Mouse (Mus musculus): ENCODE measurements around the gene Aqp11. TPM values are rescaled to one million over a fixed set of nuclear protein-coding genes. Genes with fewer than 3 reads are reported as not detected.

Aqp11 gene
- 12.1 and 13.3 TPM in 2 replicates for polyA plus RNA-seq (2014; fragmentation: Nextera tagmentation; extraction: Ambion mirVana)

DNA sequence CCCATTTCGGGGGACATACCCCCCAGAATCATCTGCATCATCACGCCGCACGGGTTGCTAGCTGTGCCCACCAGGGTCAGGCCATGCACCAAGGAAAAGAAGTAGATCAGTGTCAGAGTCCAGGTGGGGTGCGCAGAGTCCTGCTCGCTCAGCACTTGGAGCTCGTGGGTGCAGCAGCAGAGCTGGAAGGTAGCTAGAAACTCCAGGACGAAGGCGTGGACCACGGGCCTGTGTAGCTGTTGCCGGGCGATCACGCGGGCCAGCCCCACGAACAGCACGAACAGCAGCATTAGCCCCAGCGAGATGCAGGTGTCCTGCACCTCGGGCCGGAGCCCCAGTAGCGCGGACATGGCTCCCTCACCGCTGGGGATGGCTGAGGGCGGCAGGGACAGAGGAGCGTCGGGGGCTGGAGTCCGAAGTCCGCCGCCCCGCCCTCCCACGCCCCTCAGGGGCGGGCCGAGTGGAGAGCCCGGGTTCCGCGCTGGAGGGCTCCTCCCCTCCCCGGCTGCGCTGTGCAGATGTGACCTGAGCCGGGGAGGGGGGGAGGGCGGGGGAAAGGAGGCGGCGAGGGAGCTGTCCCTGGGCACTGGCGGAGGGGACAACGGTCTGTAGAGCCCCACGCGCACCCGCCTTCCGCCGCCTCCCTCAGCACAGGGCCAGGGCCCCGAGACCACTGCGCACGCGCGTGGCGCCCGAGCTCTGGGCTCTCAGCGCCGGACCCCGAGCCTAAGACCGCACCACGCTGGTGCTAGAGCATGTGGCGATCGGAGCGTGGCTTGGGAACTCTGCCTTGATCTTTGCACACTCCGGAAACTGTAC lies at the start of gene Aqp11:
Aqp11 (minus strand) TSS at position 652 of the 819 bp plus-strand sequence.
- no peaks in the 10 kb centered on the region for H3K27me3 ChIP-seq (ENCODE audit: control insufficient read depth, insufficient read depth, low read length)
- WGBS, result under 1% methylated on average over 60 of the region's 64 CpGs
- H3K27ac ChIP-seq (ENCODE audit: low read length), result no peak within 1 kb of the TSS
- peak within 1 kb of the TSS; percentile 94 for H3K4me2 ChIP-seq (replicated peaks; ENCODE audit: low read depth, low read length)
- H3K4me1 ChIP-seq (ENCODE audit: control insufficient read depth, insufficient read depth, low read length), result peaks cover 10% of the 10 kb centered on the region; the same call in 1 of the 2 replicates
- peak; percentile 98 for ATAC-seq (ENCODE audit: insufficient number of reproducible peaks, insufficient read depth, low FRiP score, low read depth)
- H3K36me3 ChIP-seq (ENCODE audit: control insufficient read depth, insufficient read depth, low read length), result no peaks in the 10 kb centered on the region
- H3K9ac ChIP-seq (replicated peaks; ENCODE audit: low read depth, low read length), result peak within 1 kb of the TSS; percentile 52
- H3K9me3 ChIP-seq (ENCODE audit: control insufficient read depth, low read depth, low read length), result no peaks in the 10 kb centered on the region
- H3K4me3 ChIP-seq (ENCODE audit: low read depth, low read length), result peak within 1 kb of the TSS; percentile 51

GRCm38 (mm10) chr7:97783523-97783922 lies 45.4 kb upstream of the Aqp11 start:
- no peak overlapping the region for H3K9ac ChIP-seq (replicated peaks; ENCODE audit: low read depth, low read length)
- 62% methylated on average over 5 of the region's 5 CpGs for WGBS
- no peak for ATAC-seq (ENCODE audit: insufficient number of reproducible peaks, insufficient read depth, low FRiP score, low read depth)

DNA sequence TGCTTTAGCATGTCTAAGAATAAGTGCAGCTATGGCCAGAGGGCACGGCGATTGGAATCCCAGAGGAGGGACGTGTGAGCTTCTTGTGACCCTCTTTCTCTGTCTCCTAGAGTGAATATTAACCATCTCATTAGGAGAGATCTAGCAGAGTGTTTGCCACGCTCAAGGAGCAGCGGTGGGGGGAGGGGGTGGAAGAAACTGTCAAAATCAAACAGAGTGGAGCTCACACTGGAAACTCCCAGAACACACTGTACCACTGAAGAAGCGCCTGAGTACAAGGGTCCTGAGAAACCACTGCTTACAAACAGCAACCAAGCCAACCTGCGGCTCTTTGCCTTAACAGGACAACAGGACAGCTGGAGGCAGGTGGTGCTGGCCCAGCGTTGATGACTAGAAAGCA lies 43.4 kb upstream of the Aqp11 start:
- no peaks in the 10 kb centered on the region for H3K4me1 ChIP-seq (ENCODE audit: control insufficient read depth, insufficient read depth, low read length)

More at GRCm38 (mm10) chr7:97783523-97783922, 45.4 kb upstream of the Aqp11 start:
- no peak overlapping the region for H3K27ac ChIP-seq (ENCODE audit: low read length)
- no peaks in the 10 kb centered on the region for H3K9me3 ChIP-seq (ENCODE audit: control insufficient read depth, low read depth, low read length)
- no peaks in the 10 kb centered on the region for H3K27me3 ChIP-seq (ENCODE audit: control insufficient read depth, insufficient read depth, low read length)
- no peak overlapping the region for H3K4me3 ChIP-seq (ENCODE audit: low read depth, low read length)
- H3K36me3 ChIP-seq (ENCODE audit: control insufficient read depth, insufficient read depth, low read length), result no peaks in the 10 kb centered on the region
- H3K4me1 ChIP-seq (ENCODE audit: control insufficient read depth, insufficient read depth, low read length), result no peaks in the 10 kb centered on the region
- H3K4me2 ChIP-seq (replicated peaks; ENCODE audit: low read depth, low read length), result no peak overlapping the region

GRCm38 (mm10) chr7:97780815-97781214 lies 42.7 kb upstream of the Aqp11 start:
- WGBS, result 71% methylated on average over 1 of the region's 1 CpGs
- ATAC-seq (ENCODE audit: insufficient number of reproducible peaks, insufficient read depth, low FRiP score, low read depth), result no peak
- Histone ChIP-seq H3K27me3 (ENCODE audit: control insufficient read depth, insufficient read depth, low read length) (no peaks in the 10 kb centered on the region), H3K4me3 (ENCODE audit: low read depth, low read length) (no peak overlapping the region), H3K9ac (replicated peaks; ENCODE audit: low read depth, low read length) (no peak overlapping the region), H3K4me2 (replicated peaks; ENCODE audit: low read depth, low read length) (no peak overlapping the region), H3K4me1 (ENCODE audit: control insufficient read depth, insufficient read depth, low read length) (no peaks in the 10 kb centered on the region), H3K36me3 (ENCODE audit: control insufficient read depth, insufficient read depth, low read length) (no peaks in the 10 kb centered on the region), H3K9me3 (ENCODE audit: control insufficient read depth, low read depth, low read length) (peaks cover 4% of the 10 kb centered on the region; the same call in 1 of the 2 replicates), H3K27ac (ENCODE audit: low read length) (no peak overlapping the region)

More for the DNA sequence above, 43.4 kb upstream of the Aqp11 start:
- no peak overlapping the region for H3K27ac ChIP-seq (ENCODE audit: low read length)
- no peak overlapping the region for H3K4me2 ChIP-seq (replicated peaks; ENCODE audit: low read depth, low read length)
- 69% methylated on average over 8 of the region's 8 CpGs for WGBS
- ATAC-seq (ENCODE audit: insufficient number of reproducible peaks, insufficient read depth, low FRiP score, low read depth), result no peak
- H3K9ac ChIP-seq (replicated peaks; ENCODE audit: low read depth, low read length), result no peak overlapping the region
- no peaks in the 10 kb centered on the region for H3K27me3 ChIP-seq (ENCODE audit: control insufficient read depth, insufficient read depth, low read length)
- H3K9me3 ChIP-seq (ENCODE audit: control insufficient read depth, low read depth, low read length), result peaks cover 4% of the 10 kb centered on the region; the same call in 1 of the 2 replicates
- H3K36me3 ChIP-seq (ENCODE audit: control insufficient read depth, insufficient read depth, low read length), result no peaks in the 10 kb centered on the region
- H3K4me3 ChIP-seq (ENCODE audit: low read depth, low read length), result no peak overlapping the region

GRCm38 (mm10) chr7:97780222-97780621 lies 42.1 kb upstream of the Aqp11 start:
- H3K36me3 ChIP-seq (ENCODE audit: control insufficient read depth, insufficient read depth, low read length), result no peaks in the 10 kb centered on the region
- H3K4me1 ChIP-seq (ENCODE audit: control insufficient read depth, insufficient read depth, low read length), result no peaks in the 10 kb centered on the region
- H3K27ac ChIP-seq (ENCODE audit: low read length), result no peak overlapping the region
- no peak for ATAC-seq (ENCODE audit: insufficient number of reproducible peaks, insufficient read depth, low FRiP score, low read depth)
- no peak overlapping the region for H3K4me3 ChIP-seq (ENCODE audit: low read depth, low read length)
- H3K4me2 ChIP-seq (replicated peaks; ENCODE audit: low read depth, low read length), result no peak overlapping the region
- H3K27me3 ChIP-seq (ENCODE audit: control insufficient read depth, insufficient read depth, low read length), result no peaks in the 10 kb centered on the region
- H3K9me3 ChIP-seq (ENCODE audit: control insufficient read depth, low read depth, low read length), result peaks cover 4% of the 10 kb centered on the region; the same call in 1 of the 2 replicates
- WGBS, result 78% methylated on average over 1 of the region's 1 CpGs
- H3K9ac ChIP-seq (replicated peaks; ENCODE audit: low read depth, low read length), result no peak overlapping the region

DNA sequence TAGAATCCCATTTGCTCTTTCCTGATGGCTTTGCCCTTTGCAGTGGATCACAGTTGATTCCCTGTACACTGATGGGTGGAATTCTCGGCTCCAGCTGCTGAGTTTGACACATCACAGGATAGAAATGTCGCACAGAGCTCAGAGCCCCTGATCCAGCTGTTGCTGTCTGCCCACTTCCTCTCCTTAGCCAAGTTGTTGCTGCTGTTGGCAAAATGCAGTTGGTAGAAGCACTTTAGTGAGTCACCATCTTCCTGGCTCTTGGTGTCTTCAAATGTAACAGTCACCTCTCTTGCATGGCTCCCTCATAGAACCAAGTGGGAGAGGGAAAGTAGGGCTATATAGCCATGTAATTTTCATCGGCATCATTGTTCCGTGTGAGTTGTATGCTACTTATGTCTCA lies 39.1 kb upstream of the Aqp11 start:
- Histone ChIP-seq H3K27ac (ENCODE audit: low read length) (no peak overlapping the region), H3K4me2 (replicated peaks; ENCODE audit: low read depth, low read length) (no peak overlapping the region), H3K4me1 (ENCODE audit: control insufficient read depth, insufficient read depth, low read length) (no peaks in the 10 kb centered on the region), H3K4me3 (ENCODE audit: low read depth, low read length) (no peak overlapping the region), H3K9ac (replicated peaks; ENCODE audit: low read depth, low read length) (no peak overlapping the region), H3K36me3 (ENCODE audit: control insufficient read depth, insufficient read depth, low read length) (no peaks in the 10 kb centered on the region), H3K27me3 (ENCODE audit: control insufficient read depth, insufficient read depth, low read length) (no peaks in the 10 kb centered on the region), H3K9me3 (ENCODE audit: control insufficient read depth, low read depth, low read length) (peaks cover 4% of the 10 kb centered on the region; the same call in 1 of the 2 replicates)
- 81% methylated on average over 4 of the region's 4 CpGs for WGBS
- ATAC-seq (ENCODE audit: insufficient number of reproducible peaks, insufficient read depth, low FRiP score, low read depth), result no peak

DNA sequence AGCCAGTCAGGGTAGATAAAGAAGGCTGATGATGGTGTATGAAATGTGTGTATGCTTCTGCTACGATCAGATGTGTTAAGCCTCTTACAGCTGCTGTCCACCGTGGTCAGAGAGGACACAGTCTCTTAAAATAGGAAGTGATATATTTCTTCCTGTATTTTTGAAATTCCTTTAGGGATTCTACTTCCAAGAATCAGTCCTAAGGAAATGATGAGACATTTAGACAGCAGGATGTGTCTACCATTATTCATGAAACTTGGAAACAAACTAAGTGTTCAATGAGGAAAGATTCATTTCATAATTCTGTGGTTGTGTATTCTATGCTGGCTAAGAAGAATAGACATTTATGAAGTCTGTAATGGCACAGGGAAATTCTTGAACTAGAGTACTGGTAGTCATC lies 37.8 kb upstream of the Aqp11 start:
- peaks cover 4% of the 10 kb centered on the region; the same call in 1 of the 2 replicates for H3K9me3 ChIP-seq (ENCODE audit: control insufficient read depth, low read depth, low read length)
- no peaks in the 10 kb centered on the region for H3K4me1 ChIP-seq (ENCODE audit: control insufficient read depth, insufficient read depth, low read length)
- H3K9ac ChIP-seq (replicated peaks; ENCODE audit: low read depth, low read length), result no peak overlapping the region
- H3K27me3 ChIP-seq (ENCODE audit: control insufficient read depth, insufficient read depth, low read length), result no peaks in the 10 kb centered on the region
- no peak overlapping the region for H3K27ac ChIP-seq (ENCODE audit: low read length)
- 51% methylated on average over 2 of the region's 2 CpGs for WGBS
- ATAC-seq (ENCODE audit: insufficient number of reproducible peaks, insufficient read depth, low FRiP score, low read depth), result no peak
- H3K4me2 ChIP-seq (replicated peaks; ENCODE audit: low read depth, low read length), result no peak overlapping the region
- H3K4me3 ChIP-seq (ENCODE audit: low read depth, low read length), result no peak overlapping the region
- no peaks in the 10 kb centered on the region for H3K36me3 ChIP-seq (ENCODE audit: control insufficient read depth, insufficient read depth, low read length)

- Histone ChIP-seq H3K27ac (ENCODE audit: low read length) (no peak overlapping the region), H3K4me1 (ENCODE audit: control insufficient read depth, insufficient read depth, low read length) (no peaks in the 10 kb centered on the region), H3K36me3 (ENCODE audit: control insufficient read depth, insufficient read depth, low read length) (no peaks in the 10 kb centered on the region), H3K4me3 (ENCODE audit: low read depth, low read length) (no peak overlapping the region), H3K9ac (replicated peaks; ENCODE audit: low read depth, low read length) (no peak overlapping the region), H3K27me3 (ENCODE audit: control insufficient read depth, insufficient read depth, low read length) (no peaks in the 10 kb centered on the region), H3K4me2 (replicated peaks; ENCODE audit: low read depth, low read length) (no peak overlapping the region), H3K9me3 (ENCODE audit: control insufficient read depth, low read depth, low read length) (peaks cover 4% of the 10 kb centered on the region; the same call in 1 of the 2 replicates)
- ATAC-seq (ENCODE audit: insufficient number of reproducible peaks, insufficient read depth, low FRiP score, low read depth), result no peak
- WGBS, result 39% methylated on average over 3 of the region's 3 CpGs
These were observed 37.3 kb upstream of the Aqp11 start for GRCm38 (mm10) chr7:97775380-97775779.

Measured in stomach, embryonic 14.5 days (tissue).